Mouse (Mus musculus) bone marrow macrophage, adult 2 months (primary cell): ENCODE data around the gene Kmt2d. TPM values are rescaled to one million over a fixed set of nuclear protein-coding genes. Genes with fewer than 3 reads are reported as not detected.

Experiments
- H3K27ac ChIP-seq: 2 replicates; pipeline ENCODE4 v1.5.1; 2012; ENCODE audit warnings: low read depth, low read length; ENCODE audit not compliant: insufficient read depth
- H3K4me1 ChIP-seq: 2 replicates; pipeline ENCODE4 v1.6.1; 2012; ENCODE audit warnings: low read length; ENCODE audit not compliant: control insufficient read depth, insufficient read depth
- H3K4me3 ChIP-seq: 2 replicates; pipeline ENCODE4 v1.5.1; 2012; ENCODE audit warnings: mild to moderate bottlenecking, low read length, moderate library complexity; ENCODE audit not compliant: insufficient read depth
- CTCF ChIP-seq: IDR thresholded peaks from 2 replicates; pipeline ENCODE4 v1.5.1; 2012; ENCODE audit warnings: low read depth, mild to moderate bottlenecking, low read length, moderate library complexity
- POLR2A ChIP-seq: IDR thresholded peaks from 2 replicates; pipeline ENCODE4 v1.6.1; 2012; ENCODE audit warnings: mild to moderate bottlenecking, low read depth, low read length, borderline replicate concordance
- polyA plus RNA-seq: library from polyadenylated mRNA; stranded (reverse); fragments of >200 nt; gene quantifications from 2 replicates; pipeline ENCODE4 v1.2.4, GENCODE M21; 2012; ENCODE audit not compliant: missing spikeins, insufficient read depth, insufficient read length

Gene Kmt2d
- polyA plus RNA-seq, 1 experiment, result 69.1 TPM

- H3K27ac ChIP-seq, result no peak overlapping the region
- H3K4me1 ChIP-seq, result peaks cover 15% of the 10 kb centered on the region; the same call in 1 of the 2 replicates
- no peak for TF ChIP-seq CTCF
- TF ChIP-seq POLR2A, result no peak
- no peak overlapping the region for H3K4me3 ChIP-seq
These were observed 37.7 kb downstream of the Kmt2d start for GRCm38 (mm10) chr15:98833281-98833680.

DNA sequence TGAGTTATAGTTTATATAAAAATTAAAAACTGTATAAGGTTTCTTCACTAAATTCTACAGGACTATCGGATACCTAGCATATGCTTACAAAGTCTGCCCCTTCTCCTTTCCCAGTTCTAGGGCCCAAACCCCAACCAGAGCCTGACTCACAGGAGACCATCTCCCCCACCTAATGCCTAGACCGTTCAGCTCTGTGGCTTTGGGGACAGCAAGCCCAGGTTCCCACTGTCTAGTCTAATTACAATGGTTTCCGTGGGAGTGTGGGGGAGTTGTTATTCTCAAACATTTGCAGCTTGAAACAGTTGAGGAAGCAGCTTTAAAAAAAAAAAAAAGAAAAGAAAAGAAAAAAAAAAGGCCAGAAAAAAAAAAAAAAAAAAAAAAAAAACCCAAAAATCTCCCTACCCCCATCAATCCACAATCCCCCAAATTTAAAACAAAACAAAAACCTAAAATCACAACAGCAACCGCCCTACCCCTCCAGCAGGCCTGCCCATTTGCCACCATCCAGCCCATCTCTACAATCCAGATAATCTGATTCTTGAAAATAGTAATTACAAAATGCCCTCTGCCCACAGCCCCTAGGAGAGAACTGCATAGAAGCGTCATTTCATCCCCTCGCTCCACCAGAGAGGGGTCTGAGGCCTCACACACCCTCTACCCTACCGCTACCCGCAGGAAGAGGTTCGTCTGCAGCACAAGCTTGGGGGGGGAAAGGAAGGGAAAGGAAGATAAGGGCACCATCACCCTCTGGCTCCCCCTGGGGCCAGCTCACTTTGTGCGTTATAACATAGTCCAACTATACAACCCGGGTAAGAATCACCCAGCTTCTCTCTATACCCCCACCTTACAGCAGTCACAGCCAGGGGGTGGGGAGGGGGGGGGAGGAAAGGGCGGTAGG, 38.6 kb downstream of the Kmt2d start:
- peak overlapping the region; percentile 77 for H3K27ac ChIP-seq
- H3K4me3 ChIP-seq, result peak overlapping the region; percentile 30
- TF ChIP-seq POLR2A (no peak), CTCF (no peak)
- H3K4me1 ChIP-seq, result peaks cover 15% of the 10 kb centered on the region; the same call in 1 of the 2 replicates

GRCm38 (mm10) chr15:98831684-98832035, 39.3 kb downstream of the Kmt2d start:
- Histone ChIP-seq H3K27ac (peak overlapping the region; percentile 85), H3K4me1 (peaks cover 15% of the 10 kb centered on the region; the same call in 1 of the 2 replicates), H3K4me3 (peak overlapping the region; percentile 47)
- TF ChIP-seq CTCF (no peak), POLR2A (no peak)

DNA sequence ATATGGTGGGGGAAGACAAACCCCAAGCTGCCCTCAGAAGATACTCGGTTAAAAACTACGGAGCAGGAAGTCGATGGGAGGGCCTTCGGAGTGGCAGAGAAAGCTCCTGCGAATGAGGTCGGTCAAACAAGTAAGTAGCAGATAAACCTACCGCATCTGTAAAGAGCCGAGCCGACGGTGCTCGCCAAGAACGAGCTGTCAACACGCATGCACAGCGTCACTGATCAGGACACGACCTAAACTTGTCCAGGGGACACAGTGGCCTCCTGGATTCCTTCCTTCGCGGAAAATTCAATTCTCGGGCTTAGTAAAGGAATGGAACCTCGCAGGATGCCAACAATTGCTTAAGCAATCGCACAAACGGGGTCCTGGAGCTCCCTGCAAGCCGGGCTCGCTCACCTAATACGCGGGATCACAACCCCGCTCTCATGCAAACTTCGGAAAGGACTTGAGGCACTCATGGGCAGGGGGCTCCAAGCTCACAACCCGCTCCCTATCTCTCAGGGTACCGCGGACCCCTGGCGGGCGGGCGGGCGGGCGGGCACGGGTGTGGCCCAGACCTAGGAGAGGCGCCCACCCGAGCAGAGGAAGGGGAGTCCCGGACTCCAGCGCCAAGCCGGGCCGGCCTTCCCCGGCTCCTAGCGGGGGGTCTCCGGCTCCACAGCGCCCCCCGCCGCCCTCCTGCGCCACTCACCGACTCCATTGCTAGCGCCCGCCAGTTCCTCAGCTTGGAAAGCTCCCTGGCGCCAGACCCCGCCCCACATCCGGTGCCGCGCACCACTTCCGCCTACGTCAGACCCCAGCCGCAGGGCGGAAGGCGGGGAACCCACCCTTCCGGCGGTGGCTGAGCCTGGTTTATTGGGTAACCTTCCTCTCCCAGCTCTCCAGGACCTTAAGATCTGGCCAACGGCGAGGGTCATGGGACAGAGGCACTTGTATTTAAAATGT, 40.0 kb downstream of the Kmt2d start, which contains the start of gene Prkag1:
TSS of gene Prkag1 (minus strand) at position 786 of the 948 bp plus-strand sequence.
- TF ChIP-seq POLR2A, result peak; percentile 75; the same call in 1 of the 2 replicates
- TF ChIP-seq CTCF, result peak; percentile 2; the same call in 1 of the 2 replicates
- Histone ChIP-seq H3K4me3 (peak within 1 kb of the TSS; percentile 98), H3K4me1 (peaks cover 15% of the 10 kb centered on the region; the same call in 1 of the 2 replicates), H3K27ac (peak within 1 kb of the TSS; percentile 85)

GRCm38 (mm10) chr15:98827611-98828011, 43.4 kb downstream of the Kmt2d start:
- TF ChIP-seq POLR2A (no peak), CTCF (no peak)
- no peak overlapping the region for H3K4me3 ChIP-seq
- no peak overlapping the region for H3K27ac ChIP-seq
- peaks cover 14% of the 10 kb centered on the region; the same call in 1 of the 2 replicates for H3K4me1 ChIP-seq

GRCm38 (mm10) chr15:98823434-98823833, 47.6 kb downstream of the Kmt2d start:
- Histone ChIP-seq H3K27ac (no peak overlapping the region), H3K4me1 (no peaks in the 10 kb centered on the region), H3K4me3 (no peak overlapping the region)
- TF ChIP-seq POLR2A, result no peak
- peak; percentile 36; the same call in 1 of the 2 replicates for TF ChIP-seq CTCF

DNA sequence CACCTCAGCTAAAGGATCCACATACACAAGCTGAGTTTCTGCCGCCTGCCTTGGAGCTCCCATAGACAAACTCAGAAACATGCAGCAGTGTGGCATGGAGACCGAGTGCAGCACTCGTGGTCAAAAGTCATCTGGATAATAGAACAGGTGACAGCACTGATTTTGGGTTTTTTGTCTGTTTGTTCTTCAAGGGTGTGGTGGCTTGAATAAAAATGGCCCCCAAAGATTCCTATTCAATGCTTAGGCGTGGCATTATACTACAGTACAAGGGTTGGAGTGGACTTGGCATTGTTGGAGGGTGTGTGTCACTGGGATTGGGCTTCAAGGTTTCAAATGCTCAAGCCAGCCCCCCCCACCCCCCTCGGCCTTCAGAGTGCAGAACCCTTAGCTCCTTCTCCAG, 48.9 kb downstream of the Kmt2d start:
- TF ChIP-seq POLR2A, result no peak
- no peak for TF ChIP-seq CTCF
- H3K4me1 ChIP-seq, result no peaks in the 10 kb centered on the region

DNA sequence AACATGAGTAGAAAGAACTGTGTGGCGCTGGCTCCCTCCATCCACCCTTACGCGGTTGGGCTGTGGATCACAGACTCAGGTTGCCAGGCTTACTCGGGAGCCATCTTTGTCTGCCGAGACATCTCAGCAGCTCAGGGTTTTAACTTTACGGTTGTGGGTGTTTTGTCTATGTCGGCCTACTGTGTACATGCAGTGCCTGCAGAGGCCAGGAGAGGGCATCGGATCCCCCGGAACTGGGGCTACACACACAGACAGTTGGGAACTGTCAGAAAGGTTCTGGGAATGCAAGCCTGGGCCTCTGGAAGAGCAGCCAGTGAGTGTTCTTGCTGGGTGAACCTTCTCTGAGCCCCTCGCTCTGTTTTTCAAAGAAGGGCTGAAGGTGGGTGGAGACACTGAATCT, 49.6 kb downstream of the Kmt2d start:
- no peaks in the 10 kb centered on the region for H3K4me1 ChIP-seq
- H3K4me3 ChIP-seq, result no peak overlapping the region
- H3K27ac ChIP-seq, result no peak overlapping the region
- TF ChIP-seq CTCF, result peak; percentile 45; the same call in 1 of the 2 replicates
- no peak for TF ChIP-seq POLR2A

More for the DNA sequence above, 48.9 kb downstream of the Kmt2d start:
- Histone ChIP-seq H3K4me3 (no peak overlapping the region), H3K27ac (no peak overlapping the region)

DNA sequence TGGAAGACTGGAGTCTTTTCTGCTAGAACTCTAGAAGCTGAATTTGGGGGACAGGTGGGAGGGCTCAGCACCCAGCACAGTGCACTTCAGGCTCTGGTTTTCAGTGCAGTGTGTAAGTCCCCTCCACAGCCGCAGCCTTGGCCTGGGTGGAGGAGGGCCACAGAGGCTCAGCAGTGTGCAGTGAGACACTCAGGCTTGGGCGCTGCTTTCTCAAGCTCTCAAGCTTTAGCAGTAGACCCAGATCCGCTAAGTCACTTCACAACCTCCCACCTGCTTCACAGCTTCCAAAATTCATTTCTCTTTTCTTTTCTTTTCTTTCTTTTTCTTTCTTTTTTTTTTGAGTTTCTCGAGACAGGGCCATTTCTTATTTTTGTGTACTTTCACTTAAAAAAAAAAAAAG, 50.1 kb downstream of the Kmt2d start:
- no peaks in the 10 kb centered on the region for H3K4me1 ChIP-seq
- no peak overlapping the region for H3K27ac ChIP-seq
- TF ChIP-seq POLR2A (no peak), CTCF (no peak)
- H3K4me3 ChIP-seq, result no peak overlapping the region
